Mouse (Mus musculus) liver, adult 2 months (tissue): ENCODE results near the gene Tenm2.

Experiments
- CTCF ChIP-seq: fragments of 200-500 bp; IDR thresholded peaks from 2 replicates; pipeline ENCODE4 v1.5.1; 2011; ENCODE audit warnings: low read depth, low read length, control low read depth
- POLR2A ChIP-seq: fragments of 200-500 bp; IDR thresholded peaks from 2 replicates; pipeline ENCODE4 v1.6.1; 2011; ENCODE audit warnings: low read length, control low read depth; ENCODE audit not compliant: insufficient read depth; ENCODE audit errors: extremely low read depth

- TF ChIP-seq CTCF (no peak), POLR2A (no peak)
Observed at GRCm38 (mm10) chr11:36302096-36302495, 933.7 kb downstream of the Tenm2 start.
